Mouse (Mus musculus): ENCODE data around the gene Zfp385c. TPM values are rescaled to one million over a fixed set of nuclear protein-coding genes. Genes with fewer than 3 reads are reported as not detected.

Zfp385c gene
- total and polyA plus RNA-seq, 3 experiments: 0.12 to 0.15 TPM; not detected in 1

GRCm38 (mm10) chr11:100634530-100634929 lies 57.7 kb downstream of the Zfp385c start (continued):
- TF ChIP-seq USF1 (IDR thresholded peaks at IDR 0.05; ENCODE audit: low read depth, low read length): 0 out of 2 replicates have a peak, but pooled peaks have one; percentile 6
- TF ChIP-seq GABPA (IDR thresholded peaks at IDR 0.05; ENCODE audit: low read depth, low read length): peak; percentile 14; the same call in 1 of the 2 replicates
- TF ChIP-seq RAD21 (IDR thresholded peaks at IDR 0.05; ENCODE audit: low read depth, low read length): no peak
- 0 out of 2 replicates have a peak, but pooled peaks have one; percentile 19 for TF ChIP-seq NELFE (IDR thresholded peaks at IDR 0.05; ENCODE audit: low read depth, low read length)
- peak; percentile 37; the same call in 1 of the 2 replicates for TF ChIP-seq ZNF384 (IDR thresholded peaks at IDR 0.05; ENCODE audit: low read depth, low read length)
- peak; percentile 53 for TF ChIP-seq CHD2 (IDR thresholded peaks at IDR 0.05; ENCODE audit: low read length)
- TF ChIP-seq RCOR1 (IDR thresholded peaks at IDR 0.05; ENCODE audit: low read depth, low read length): peak; percentile 92
- peak; percentile 50; the same call in 1 of the 2 replicates for TF ChIP-seq ELF1 (IDR thresholded peaks at IDR 0.05; ENCODE audit: low read depth, low read length)
- TF ChIP-seq POLR2A (IDR thresholded peaks at IDR 0.05; ENCODE audit: control insufficient read depth in 1 of 2, insufficient read depth in 1 of 2, low read depth in 1 of 2, low read length in 2 of 2, poor library complexity in 1 of 2): peak; percentile 32 to 38; a peak in 1 of 4 replicates
- peak; percentile 95 for TF ChIP-seq TCF12 (IDR thresholded peaks at IDR 0.05; ENCODE audit: low read depth, low read length)
- TF ChIP-seq SIN3A (IDR thresholded peaks at IDR 0.05; ENCODE audit: low read length): peak; percentile 98
- no peak; the same call in none of the 2 replicates for TF ChIP-seq MAX (IDR thresholded peaks at IDR 0.05; ENCODE audit: low read length)
- peak; percentile 96 to 97 for TF ChIP-seq EP300 (IDR thresholded peaks at IDR 0.05; ENCODE audit: low read depth in 1 of 2, low read length in 2 of 2)

DNA sequence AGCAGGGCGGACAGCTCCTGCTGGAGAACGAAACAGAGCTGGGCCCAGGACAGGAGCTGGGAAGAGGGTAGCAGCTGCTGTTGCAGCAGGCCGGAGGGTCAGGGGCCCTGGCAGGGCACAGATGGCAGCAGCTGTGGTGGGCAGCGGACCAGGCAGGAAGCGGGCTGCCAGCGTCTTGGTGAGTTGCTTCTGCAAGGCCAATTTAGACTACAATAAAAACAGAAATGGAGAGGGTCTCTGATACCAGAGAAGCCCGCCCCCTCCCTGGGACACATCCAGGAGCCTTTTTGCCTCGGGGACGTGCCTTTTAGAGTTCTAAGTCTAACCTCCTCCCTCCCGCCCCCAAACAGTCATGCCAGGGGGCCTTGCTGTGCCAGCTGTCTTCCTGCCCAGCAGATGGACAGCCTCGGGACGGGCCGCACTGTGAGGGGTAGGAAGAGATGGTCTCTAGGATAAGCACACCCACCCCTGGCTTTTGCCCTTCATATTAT lies 63.3 kb downstream of the Zfp385c start:
- H3K79me2 ChIP-seq (ENCODE audit: control insufficient read depth, insufficient read depth, low read length, poor library complexity): no peaks in the 10 kb centered on the region
- H3K4me1 ChIP-seq (ENCODE audit: control insufficient read depth in 1 of 2, insufficient read depth in 2 of 2, low read length in 2 of 2): peaks cover 13 to 50% of the 10 kb centered on the region in 2 experiments
- DNase-seq (ENCODE audit: low read depth, low spot score): no peak
- no peaks in the 10 kb centered on the region for H3K9me3 ChIP-seq (replicated peaks; ENCODE audit: insufficient read depth, low read length)
- H3K27me3 ChIP-seq (ENCODE audit: control insufficient read depth in 1 of 2, insufficient read depth in 2 of 2, low read length in 2 of 2): no peaks in the 10 kb centered on the region
- TF ChIP-seq SMC3 (IDR thresholded peaks at IDR 0.05; ENCODE audit: low read depth, low read length) (no peak), POLR2AphosphoS2 (IDR thresholded peaks at IDR 0.05; ENCODE audit: low read length) (no peak), MEF2A (IDR thresholded peaks at IDR 0.05; ENCODE audit: extremely low read depth, insufficient replicate concordance, low read depth, low read length, poor library complexity, severe bottlenecking) (no peak), ZC3H11A (IDR thresholded peaks at IDR 0.05; ENCODE audit: low read depth, low read length) (no peak), CHD1 (IDR thresholded peaks at IDR 0.05; ENCODE audit: low read depth, low read length) (no peak), MAFK (IDR thresholded peaks at IDR 0.05; ENCODE audit: borderline replicate concordance, low read depth, low read length) (no peak), GABPA (IDR thresholded peaks at IDR 0.05; ENCODE audit: low read depth, low read length) (no peak), BHLHE40 (IDR thresholded peaks at IDR 0.05; ENCODE audit: borderline replicate concordance, low read depth, low read length) (no peak), TBP (IDR thresholded peaks at IDR 0.05; ENCODE audit: low read depth, low read length) (no peak), E2F4 (IDR thresholded peaks at IDR 0.05; ENCODE audit: borderline replicate concordance, low read depth, low read length) (no peak), NRF1 (IDR thresholded peaks at IDR 0.05; ENCODE audit: insufficient read depth, low read depth, low read length, poor library complexity, severe bottlenecking) (no peak), UBTF (IDR thresholded peaks at IDR 0.05; ENCODE audit: borderline replicate concordance, insufficient read depth, low read depth, low read length) (no peak), HCFC1 (IDR thresholded peaks at IDR 0.05; ENCODE audit: low read depth, low read length) (no peak), ZNF384 (IDR thresholded peaks at IDR 0.05; ENCODE audit: low read depth, low read length) (no peak), GATA1 (IDR thresholded peaks at IDR 0.05; ENCODE audit: low read depth, low read length) (no peak), EP300 (IDR thresholded peaks at IDR 0.05; ENCODE audit: low read depth in 1 of 2, low read length in 2 of 2) (no peak), JUND (IDR thresholded peaks at IDR 0.05; ENCODE audit: low read depth, low read length) (no peak), TCF12 (IDR thresholded peaks at IDR 0.05; ENCODE audit: low read depth, low read length) (no peak), RAD21 (IDR thresholded peaks at IDR 0.05; ENCODE audit: low read depth, low read length) (no peak), SIN3A (IDR thresholded peaks at IDR 0.05; ENCODE audit: low read length) (no peak)
- H3K4me3 ChIP-seq (ENCODE audit: control insufficient read depth in 1 of 2, insufficient read depth in 1 of 2, low read depth in 2 of 2, low read length in 2 of 2): no peak overlapping the region
- peaks cover 0 to 41% of the 10 kb centered on the region in 2 experiments; a peak in 2 of 4 replicates for H3K36me3 ChIP-seq (ENCODE audit: control insufficient read depth in 1 of 2, insufficient read depth in 2 of 2, low read length in 2 of 2)
- no peak overlapping the region for H3K27ac ChIP-seq (ENCODE audit: control insufficient read depth, low read depth, low read length)
- no peak overlapping the region for H3K9ac ChIP-seq (ENCODE audit: control insufficient read depth, low read depth, low read length, poor library complexity, severe bottlenecking)

Measured in MEL (cell line).